Mouse (Mus musculus): ENCODE measurements around the gene A4galt. TPM values are rescaled to one million over a fixed set of nuclear protein-coding genes. Genes with fewer than 3 reads are reported as not detected.
"Not testable (repeated sequence)": the region's sequence is repeated elsewhere in the genome, so short reads cannot be mapped to it uniquely, and the experiment has no call there.

A4galt gene
- total RNA-seq (2017), result not detected in 2 replicates

DNA sequence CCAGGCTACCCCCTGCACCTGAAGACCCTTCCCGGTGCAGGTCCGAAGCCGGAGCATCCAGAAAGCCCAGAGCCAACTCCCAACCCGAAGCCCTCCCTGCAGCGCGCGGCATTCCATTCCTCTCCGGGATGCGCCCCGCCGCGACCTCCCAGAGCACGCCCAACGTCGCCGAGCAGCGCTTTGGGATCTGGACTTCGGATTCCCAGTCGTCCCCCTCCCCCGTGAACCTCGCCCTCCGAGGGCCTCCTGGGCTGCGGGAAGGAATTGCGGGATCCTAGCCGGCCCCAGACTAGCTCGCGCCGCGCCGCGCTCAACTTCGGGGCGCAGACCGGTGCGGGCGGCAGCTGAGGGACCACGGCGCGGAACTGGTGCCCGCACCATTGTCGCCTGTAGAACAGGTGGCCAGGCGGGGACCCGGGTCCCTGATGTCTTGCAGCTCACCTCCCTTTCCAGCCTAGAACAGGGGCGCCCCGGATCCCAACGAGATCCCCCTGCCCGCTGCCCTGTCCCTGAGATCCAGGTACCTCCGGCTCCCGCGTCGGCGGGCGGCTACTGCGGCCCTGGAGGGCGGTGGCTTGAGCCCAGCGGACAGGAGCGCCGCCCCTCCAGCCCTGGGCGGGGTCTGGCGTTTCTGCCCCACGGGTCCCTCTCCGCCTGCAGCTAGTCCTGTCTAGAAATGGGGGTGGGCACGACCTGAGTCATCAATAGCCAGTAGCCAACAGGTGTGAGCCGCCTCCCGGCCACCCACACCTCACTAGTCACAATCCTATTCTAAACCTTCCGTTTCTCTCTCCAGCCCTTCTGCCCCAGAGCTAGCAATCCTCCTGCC is at the start of gene A4galt:
TSS of gene A4galt (minus strand) at position 599 of the 829 bp plus-strand sequence.
- no peak for ATAC-seq (replicated peaks; ENCODE audit: low read depth, poor library complexity, severe bottlenecking)

DNA sequence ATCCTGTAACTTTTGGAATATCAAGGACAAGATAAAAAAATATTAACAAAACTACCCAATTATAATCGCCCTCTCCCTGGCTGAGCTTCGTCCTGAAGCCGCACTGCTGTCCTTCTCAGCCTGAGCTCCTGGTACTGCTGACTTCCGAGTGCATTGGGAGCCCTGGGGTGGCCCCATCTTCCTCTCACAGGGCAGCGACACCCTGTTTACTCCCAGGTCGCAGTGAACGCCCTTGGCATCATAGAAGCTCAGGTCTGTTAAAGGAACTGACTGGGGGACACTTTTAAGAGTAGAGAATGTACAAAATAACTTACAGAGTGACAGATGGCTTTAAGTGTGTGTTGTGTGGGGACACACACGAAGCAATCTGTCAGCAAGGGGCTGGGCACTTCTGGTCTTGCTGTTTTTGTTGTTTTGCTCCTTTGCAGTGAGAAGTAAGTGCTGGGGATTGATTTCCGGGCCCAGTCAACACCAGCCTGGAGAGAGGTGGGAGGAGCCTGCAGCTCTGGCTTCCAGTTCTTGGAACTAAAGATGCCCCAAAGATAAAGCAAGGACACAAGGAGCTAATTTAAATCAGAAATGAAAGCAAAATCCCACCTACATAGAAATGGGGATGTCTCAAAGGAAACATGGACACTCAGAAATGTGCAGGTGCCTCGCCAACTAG is 48.5 kb upstream of the A4galt start:
- no peak for ATAC-seq (replicated peaks; ENCODE audit: low read depth, poor library complexity, severe bottlenecking)

DNA sequence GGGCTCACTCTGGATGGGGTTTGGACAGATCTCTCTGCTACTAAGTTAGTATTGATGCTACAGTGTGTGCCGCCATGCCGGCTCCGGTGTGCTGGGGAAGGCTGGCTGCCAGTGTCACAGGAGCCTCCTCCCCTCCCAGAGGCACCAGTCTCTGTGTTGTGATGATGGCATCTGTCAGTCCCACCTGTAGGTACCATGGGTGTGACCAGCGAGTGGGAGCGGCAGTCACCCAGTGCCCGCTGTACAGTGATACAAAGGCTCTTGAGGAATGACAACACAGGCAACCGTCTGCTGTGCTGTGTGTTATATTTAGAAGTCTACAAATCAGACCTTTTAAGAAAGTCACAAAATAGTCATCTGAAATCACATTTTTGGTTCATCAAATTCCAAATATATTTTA is 47.9 kb upstream of the A4galt start:
- ATAC-seq (replicated peaks; ENCODE audit: low read depth, poor library complexity, severe bottlenecking), result no peak

DNA sequence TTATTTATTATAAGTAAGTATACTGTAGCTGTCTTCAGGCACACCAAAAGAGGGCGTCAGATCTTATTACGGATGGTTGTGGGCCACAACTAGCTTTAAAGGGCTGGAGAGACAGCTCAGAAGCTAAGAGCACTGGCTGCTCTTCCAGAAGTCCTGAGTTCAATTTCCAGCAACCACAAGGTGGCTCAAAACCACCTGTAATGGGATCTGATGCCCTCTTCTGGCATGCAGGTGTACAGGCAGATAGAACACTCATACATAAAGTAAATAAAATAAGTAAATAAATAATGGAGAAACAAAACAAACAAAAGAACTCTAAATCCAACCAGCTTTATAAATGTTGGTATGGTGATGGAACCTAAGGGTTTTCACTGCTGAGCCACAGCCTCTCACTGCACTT is 47.2 kb upstream of the A4galt start:
- no peak for ATAC-seq (replicated peaks; ENCODE audit: low read depth, poor library complexity, severe bottlenecking)

DNA sequence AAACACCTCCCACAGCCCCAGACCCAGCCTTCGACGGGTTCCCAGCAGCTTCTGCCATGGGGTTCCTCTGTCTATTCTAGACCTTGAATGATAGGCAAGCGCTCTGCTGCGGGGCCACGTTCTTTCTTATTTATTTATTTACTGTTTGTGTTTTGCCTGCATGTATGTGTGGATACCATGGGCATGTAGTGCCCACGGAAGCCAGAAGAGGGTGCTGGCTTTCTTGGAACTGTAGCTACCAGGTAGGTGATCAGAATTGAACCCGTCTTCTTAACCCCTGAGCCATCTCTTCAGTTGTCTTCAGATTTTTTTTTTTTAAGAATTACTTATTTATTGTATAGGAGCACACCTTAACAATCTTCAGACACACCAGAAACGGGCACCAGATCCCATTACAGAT is 46.7 kb upstream of the A4galt start:
- ATAC-seq (replicated peaks; ENCODE audit: low read depth, poor library complexity, severe bottlenecking), result no peak

DNA sequence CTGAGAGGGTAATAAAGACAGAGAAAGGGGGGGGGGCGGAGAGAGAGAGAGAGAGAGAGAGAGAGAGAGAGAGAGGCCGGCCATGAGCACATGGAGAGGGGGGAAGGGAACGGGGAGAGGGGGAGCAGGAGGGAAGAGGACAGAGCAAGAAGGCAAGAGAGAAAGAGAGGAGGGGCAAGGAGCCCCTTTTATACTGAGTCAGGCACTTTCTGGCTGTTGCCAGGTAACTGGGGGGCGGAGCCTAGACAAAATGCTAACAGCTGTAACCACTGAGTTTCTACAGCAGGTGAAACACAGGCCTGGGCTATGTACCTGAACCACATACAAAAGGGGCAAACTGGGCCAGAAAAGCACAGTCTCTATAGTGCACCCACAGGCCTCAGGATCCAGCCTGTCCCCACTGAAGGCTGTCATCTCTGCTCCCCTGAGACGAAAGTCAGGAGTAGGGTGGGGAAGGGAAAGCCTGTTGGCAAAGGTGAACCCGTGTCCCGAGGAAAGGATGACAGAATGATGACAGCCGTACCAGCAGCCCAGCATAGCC is 45.3 kb upstream of the A4galt start:
- ATAC-seq (replicated peaks; ENCODE audit: low read depth, poor library complexity, severe bottlenecking), result no peak

DNA sequence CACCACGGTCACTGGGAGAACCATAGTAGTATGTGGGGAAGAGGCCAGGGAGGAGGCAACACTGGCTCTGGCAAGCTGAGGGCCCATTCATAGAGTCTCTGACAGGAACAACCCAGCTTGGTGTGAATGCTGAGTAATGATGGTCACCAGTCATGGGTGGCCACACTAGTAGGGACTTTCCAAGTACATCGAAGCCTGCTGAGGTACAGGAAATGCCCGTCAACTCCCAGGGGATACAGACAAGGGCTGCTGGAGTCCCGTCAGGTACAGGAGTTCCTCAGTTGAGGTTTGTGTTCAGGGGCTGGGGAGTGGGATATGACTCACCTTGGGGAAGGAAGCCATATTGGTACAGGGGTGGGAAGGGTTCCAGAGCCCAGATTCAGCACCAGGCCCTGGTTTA is 44.5 kb upstream of the A4galt start:
- no peak for ATAC-seq (replicated peaks; ENCODE audit: low read depth, poor library complexity, severe bottlenecking)

DNA sequence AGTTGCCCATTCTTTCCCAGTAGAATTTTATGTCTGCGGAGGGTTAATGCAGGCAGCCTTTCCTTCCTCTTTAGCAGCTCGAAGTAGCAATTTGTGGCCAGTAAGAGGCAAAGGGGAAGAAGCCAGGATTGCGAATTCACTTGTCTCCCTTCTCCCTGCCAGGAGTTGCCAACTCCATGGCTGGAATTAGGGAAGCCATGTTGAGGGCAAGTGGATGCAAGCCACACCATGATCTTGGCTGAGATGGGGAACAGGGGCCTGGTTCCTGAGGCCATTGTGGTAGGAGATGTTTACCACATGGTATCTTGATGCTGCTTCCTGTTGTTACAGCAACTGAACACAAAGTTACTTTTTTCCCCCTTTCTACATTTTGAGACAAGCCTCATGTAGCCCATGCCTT is 43.4 kb upstream of the A4galt start:
- peak; percentile 63 for ATAC-seq (replicated peaks; ENCODE audit: low read depth, poor library complexity, severe bottlenecking)

DNA sequence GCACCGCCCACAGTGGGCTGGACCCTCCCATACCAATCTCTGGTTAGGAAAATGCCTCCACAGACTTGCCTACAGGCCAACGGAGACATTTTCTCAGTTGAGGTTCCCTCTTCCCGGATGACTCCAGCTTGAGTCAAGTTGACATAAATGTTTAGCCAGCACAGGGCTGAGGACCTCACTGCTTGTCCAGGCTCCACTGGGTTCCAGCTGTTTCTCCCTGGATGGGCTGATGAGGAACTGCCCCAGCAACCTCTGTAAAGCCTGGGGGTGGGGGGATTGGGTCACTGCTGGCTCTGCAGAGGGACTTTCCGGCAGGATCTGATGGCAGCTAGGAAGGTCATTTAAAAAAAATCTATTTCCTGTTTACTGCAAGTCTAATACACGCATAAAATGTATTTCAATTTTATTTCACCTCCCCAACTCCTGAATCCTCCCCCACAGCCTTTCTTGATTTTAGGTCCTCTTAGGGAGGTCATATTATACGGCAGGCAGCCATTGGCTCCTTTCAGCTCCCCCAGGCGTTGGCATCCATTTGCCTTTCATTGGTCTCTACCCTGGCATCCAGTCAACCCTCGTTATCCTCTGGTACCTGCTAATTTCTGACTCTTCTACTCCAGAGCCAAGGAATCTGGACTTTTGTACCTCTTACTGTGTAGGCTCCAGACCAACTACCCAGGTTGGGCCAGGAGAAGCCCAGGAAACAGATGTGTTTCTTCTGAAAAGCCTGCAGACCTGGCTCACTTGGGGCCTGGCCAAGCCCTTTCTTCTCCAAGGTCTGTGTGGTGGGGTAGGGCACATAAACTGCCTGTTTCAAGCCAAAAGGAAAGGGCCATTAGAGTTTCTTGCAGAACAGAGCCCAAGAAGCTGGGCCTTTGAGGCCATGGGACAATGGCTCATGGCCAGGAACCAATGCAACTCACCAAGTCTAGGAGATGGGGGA is 42.4 kb upstream of the A4galt start:
- no peak for ATAC-seq (replicated peaks; ENCODE audit: low read depth, poor library complexity, severe bottlenecking)

DNA sequence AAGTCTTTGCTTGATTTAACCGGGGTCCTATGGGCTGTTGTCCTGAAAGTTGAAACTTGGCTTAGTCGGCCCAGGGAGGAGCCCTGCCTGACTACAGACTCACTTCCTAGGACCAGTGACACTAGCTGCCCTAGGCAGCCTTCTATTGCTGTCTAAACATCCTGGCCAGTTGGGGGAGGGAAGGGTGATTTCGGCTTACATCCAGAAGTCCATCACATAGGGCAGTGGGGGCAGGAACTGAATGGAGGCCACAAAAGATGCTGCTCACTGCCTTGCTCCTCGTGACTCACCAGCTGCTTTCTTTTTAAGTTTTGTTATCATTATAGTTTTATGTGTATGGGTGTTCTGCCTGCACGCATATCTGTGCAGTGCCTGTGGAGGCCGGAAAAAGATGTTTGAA is 41.6 kb upstream of the A4galt start:
- ATAC-seq (replicated peaks; ENCODE audit: low read depth, poor library complexity, severe bottlenecking), result no peak

DNA sequence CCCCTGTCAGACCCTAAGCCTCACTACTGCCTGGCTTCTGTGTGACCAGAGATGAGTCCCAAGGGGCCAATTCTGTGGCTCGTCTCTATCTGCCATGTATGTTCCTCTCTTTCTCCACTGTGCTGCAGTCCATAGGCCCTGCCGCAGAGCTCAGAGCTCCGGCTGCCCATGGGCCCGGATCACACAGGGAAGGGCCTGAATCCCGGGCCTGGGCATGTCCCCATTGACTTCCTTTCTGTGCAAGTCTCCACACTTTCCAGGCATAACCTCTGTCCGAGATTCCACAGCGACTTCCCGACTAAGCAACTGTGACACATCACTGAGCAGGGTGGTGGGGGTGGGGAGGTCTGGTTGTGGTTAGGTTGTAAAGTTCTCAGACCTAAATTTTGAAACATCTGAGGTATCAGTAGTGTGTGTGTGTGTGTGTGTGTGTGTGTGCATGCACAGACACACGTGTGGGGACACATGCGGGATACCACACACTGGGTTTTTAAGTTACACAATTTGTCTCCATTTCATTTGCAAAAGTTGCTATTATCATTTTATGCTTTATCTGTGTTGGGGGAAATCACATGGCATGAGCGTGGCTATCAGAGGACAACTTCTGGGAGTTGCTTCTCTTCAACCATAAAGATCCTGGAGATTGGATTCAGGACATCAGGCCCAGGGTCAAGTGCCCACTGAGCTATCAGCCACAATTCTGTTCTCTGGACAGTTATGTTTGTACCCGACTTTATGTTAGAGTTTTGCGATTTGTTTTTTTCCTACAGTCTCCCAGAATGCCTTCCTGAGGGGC is 40.9 kb upstream of the A4galt start:
- ATAC-seq (replicated peaks; ENCODE audit: low read depth, poor library complexity, severe bottlenecking), result no peak

DNA sequence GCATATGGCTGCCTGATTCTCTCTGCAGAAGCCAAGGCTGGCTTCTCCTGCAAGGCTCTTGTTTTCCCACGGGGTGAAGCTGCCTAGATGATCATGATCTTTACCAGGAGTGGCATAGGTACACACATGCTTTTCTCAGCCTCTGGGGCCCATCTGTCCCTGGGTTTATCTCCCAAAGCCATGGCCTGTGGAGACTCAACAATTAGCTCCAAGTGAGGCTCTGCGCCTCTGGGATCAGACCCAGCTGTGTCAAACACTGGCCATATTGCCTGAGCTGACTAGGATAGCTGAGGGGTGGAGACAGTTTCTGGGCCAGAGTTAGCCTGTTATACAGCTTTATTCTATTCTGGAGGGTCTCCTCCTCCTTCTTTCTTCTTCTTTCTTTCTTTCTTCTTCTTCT is 39.3 kb upstream of the A4galt start:
- ATAC-seq (replicated peaks; ENCODE audit: low read depth, poor library complexity, severe bottlenecking), result no peak

DNA sequence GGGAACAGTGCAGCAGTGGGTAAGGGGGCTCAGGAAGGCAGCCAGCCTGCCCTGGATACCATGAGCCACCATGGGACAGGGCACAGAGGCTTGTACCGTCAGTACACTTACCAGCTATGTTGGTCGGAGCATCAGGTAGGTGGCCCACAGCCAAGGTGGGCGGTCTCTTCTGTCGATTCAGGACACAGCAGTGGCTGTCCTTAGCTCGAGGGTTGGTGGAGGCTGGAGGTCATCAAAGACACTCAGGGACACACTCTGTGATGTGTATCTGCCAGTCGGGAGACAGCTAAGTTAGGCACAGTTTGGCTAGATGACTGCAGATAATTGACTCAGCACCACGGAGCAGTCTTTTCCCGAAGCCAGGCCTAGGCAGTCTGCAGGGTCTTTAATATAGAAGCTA is 33.3 kb upstream of the A4galt start:
- no peak for ATAC-seq (replicated peaks; ENCODE audit: low read depth, poor library complexity, severe bottlenecking)

DNA sequence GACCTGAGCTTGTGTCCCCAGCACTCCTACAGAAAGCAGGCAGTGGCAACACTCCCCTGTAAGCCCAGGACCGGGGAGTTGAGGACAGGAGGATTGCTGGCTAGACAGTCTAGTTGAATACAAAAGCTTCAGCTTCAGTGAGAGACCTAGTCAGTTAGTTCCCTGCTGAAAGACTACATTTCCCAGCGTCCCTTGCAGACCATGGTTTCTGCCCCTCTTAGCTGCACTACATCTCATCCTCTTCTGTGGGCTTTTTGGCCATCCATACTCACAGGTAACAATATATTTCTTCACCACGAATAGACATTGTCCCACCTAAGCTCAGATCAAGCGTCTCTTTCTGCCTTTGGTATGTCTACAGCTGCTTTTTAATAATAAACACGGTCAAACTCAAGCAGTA is 30.8 kb upstream of the A4galt start:
- ATAC-seq (replicated peaks; ENCODE audit: low read depth, poor library complexity, severe bottlenecking), result no peak

DNA sequence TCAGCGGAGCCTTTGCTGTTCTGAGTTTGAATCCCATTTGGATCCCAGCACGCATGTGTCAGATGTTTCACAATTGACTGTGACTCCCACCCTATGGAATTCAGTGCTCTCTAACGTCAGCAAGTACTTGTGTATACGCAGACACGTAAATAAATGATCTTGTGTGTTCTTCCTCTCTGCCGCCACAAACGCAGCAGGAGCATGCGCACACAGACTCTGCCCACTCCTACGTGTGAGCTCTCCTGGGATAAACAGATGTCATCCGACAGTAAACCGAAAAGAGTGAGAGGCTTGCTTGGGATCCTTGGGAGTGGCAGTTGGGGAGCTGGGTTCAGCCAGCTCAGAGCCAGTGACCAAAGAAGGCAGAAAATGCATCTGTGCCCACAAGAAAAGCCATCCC is 29.7 kb upstream of the A4galt start:
- no peak for ATAC-seq (replicated peaks; ENCODE audit: low read depth, poor library complexity, severe bottlenecking)

DNA sequence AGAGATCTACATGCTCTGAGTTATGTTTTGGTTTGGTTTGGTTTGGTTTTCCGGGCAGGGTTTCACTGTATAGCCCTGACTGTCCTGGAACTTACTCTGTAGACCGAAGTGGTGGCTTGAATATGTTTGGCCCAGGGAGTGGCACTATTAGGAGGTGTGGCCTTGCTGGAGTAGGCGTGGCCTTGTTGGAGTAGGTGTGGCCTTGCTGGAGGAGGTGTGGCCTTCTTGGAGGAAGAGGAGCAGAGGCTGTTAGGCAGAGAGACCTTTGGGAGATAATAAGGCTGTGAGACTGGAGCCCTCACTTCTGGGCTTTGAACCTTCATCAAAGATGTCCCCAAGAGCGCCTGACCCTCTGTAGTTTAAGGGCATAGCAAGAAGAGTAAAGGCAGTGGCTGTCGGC is 27.0 kb upstream of the A4galt start:
- ATAC-seq (replicated peaks; ENCODE audit: low read depth, poor library complexity, severe bottlenecking), result no peak

DNA sequence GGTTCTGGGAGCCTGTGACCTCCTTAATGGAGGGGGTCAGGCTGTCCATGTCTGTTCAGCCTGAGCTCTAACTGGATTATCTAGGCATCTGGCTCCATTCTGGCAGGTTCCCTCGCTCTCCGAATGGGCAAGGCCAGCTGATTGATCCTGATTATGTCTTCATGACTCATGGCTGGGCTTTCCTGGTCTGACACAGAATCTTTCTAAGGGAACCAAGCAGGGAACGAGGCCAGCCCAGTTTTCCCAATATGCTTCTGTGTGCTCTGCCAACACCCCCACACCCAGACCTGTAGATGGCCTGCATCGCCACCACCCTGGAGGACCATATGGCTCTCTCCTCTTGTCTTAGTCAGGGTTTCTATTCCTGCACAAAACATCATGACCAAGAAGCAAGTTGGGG is 25.9 kb upstream of the A4galt start:
- no peak for ATAC-seq (replicated peaks; ENCODE audit: low read depth, poor library complexity, severe bottlenecking)

DNA sequence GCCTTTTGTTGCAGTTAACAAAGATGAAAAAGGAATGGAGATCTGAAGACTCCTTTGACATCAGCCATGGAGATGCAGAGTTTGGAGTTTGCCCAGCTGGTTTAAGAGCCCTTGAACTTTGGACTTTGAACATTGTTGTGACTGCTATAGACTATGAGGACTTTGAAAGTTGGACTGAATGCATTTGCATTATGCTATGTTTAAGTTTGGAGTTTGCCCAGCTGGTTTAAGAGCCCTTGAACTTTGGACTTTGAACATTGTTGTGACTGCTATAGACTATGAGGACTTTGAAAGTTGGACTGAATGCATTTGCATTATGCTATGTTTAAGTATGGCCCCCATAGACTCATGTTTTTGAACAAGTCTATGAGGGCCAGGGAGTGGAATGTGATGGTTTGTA is 22.7 kb upstream of the A4galt start:
- not testable (repeated sequence) for ATAC-seq (replicated peaks; ENCODE audit: low read depth, poor library complexity, severe bottlenecking)

DNA sequence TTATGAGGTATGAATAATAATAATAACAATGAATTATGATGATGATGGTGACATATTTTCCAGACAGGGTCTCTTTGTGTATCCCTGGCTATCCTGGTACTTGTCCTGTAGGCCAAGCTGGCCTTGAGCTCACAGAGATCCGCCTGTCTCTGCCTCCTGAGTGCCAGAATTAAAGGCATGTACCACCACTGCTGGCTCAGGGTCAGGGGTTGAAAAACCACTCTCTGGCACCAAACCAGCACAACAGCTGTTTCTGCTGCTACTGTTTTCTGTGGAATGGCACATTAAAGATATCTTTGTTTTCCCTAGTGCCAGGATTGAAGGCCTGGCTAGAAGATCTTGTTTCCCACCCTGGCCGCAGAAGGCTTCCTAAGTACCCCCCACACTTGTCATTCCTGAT is 21.4 kb upstream of the A4galt start:
- ATAC-seq (replicated peaks; ENCODE audit: low read depth, poor library complexity, severe bottlenecking), result no peak

DNA sequence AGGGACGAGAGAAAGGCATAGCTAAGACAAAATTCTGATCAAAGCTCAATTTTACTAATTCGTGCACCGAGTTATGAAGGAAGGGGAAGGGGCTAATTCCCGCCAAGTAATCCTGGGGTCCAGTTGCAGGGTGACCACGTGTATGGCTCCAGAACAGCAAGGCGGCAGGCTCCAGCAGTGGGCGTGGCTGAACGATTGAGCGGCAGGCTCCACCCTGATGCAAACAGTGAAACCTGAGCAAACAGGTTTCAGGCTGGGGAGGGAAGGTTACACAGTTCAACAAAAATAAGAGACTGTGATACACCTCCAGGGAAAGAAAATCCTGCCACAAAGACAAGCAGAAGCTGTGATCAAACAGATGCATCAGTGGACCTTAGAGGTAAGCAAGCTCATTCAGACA is 19.6 kb upstream of the A4galt start:
- ATAC-seq (replicated peaks; ENCODE audit: low read depth, poor library complexity, severe bottlenecking), result not testable (repeated sequence)
